Mouse (Mus musculus) limb, embryonic 14.5 days (tissue): ENCODE data around the gene Tacc2. TPM values are rescaled to one million over a fixed set of nuclear protein-coding genes. Genes with fewer than 3 reads are reported as not detected.

Source experiments
- ATAC-seq: fragments of 200-750 bp; cut with Nextera tagmentation; 2 replicates; pipeline ENCODE4 v1.8.0; 2017; ENCODE audit warnings: low read depth, moderate number of reproducible peaks, moderate TSS enrichment; ENCODE audit not compliant: low FRiP score
- DNase-seq: peaks from one replicate; pipeline ENCODE4 v3.0.0-alpha.2; 2015; ENCODE audit warnings: low spot score
- H3K27ac ChIP-seq: fragments of 300-500 bp; sonication (generic); replicated peaks from 2 replicates; pipeline ENCODE4 v1.5.1; 2014; ENCODE audit warnings: low read depth, mild to moderate bottlenecking, low read length, moderate library complexity, mixed read lengths
- H3K27me3 ChIP-seq: fragments of 300-500 bp; sonication (generic); 2 replicates; pipeline ENCODE4 v1.6.1; 2014; ENCODE audit warnings: low read length, mixed read lengths; ENCODE audit not compliant: control insufficient read depth, insufficient read depth
- H3K36me3 ChIP-seq: fragments of 300-500 bp; sonication (generic); 2 replicates; pipeline ENCODE4 v1.6.1; 2014; ENCODE audit warnings: mild to moderate bottlenecking, low read length, moderate library complexity, mixed read lengths; ENCODE audit not compliant: control insufficient read depth, insufficient read depth
- H3K4me1 ChIP-seq: fragments of 300-500 bp; sonication (generic); 2 replicates; pipeline ENCODE4 v1.6.1; 2014; ENCODE audit warnings: antibody characterized with exemption, low read length, mixed read lengths; ENCODE audit not compliant: control insufficient read depth, insufficient read depth
- H3K4me2 ChIP-seq: fragments of 300-500 bp; sonication (generic); replicated peaks from 2 replicates; pipeline ENCODE4 v1.6.1; 2014; ENCODE audit warnings: low read depth, mild to moderate bottlenecking, low read length, moderate library complexity; ENCODE audit not compliant: severe bottlenecking
- H3K4me3 ChIP-seq: fragments of 300-500 bp; sonication (generic); replicated peaks from 2 replicates; pipeline ENCODE4 v1.5.1; 2014; ENCODE audit warnings: low read length
- H3K9ac ChIP-seq: fragments of 300-500 bp; sonication (generic); 2 replicates; pipeline ENCODE4 v1.6.1; 2014; ENCODE audit warnings: mild to moderate bottlenecking, low read depth, low read length, moderate library complexity; ENCODE audit not compliant: severe bottlenecking
- H3K9me3 ChIP-seq: fragments of 300-500 bp; sonication (generic); 2 replicates; pipeline ENCODE4 v1.6.1; 2016; ENCODE audit warnings: low read length; ENCODE audit not compliant: control insufficient read depth
- POLR2A ChIP-seq: fragments of 200-500 bp; IDR thresholded peaks from 2 replicates; pipeline ENCODE4 v1.8.0; 2012; ENCODE audit warnings: inconsistent platforms, mild to moderate bottlenecking, moderate library complexity, borderline replicate concordance; ENCODE audit not compliant: insufficient read depth, insufficient read length; ENCODE audit errors: extremely low read depth
- WGBS: fragments of 180-500 bp; shearing (Covaris S2); extraction: QIAGEN DNeasy Blood & Tissue Kit; methylation state at CpG from one replicate; pipeline ENCODE4 v1.1.7; 2014; 5-methylcytosine and 5-hydroxymethylcytosine counted together
- polyA plus RNA-seq, 2 experiments: library from polyadenylated mRNA; depleted of rRNA in 1 of 2; stranded (reverse) in 1 of 2; unstranded in 1 of 2; fragments of >200 nt; fragmentation: Nextera tagmentation in 1 of 2; extraction: Ambion mirVana in 1 of 2; gene quantifications; 2 replicates each; pipeline versions ENCODE4 v1.2.1 to v1.2.3; 2012 to 2014

Gene Tacc2
- polyA plus RNA-seq, 2 experiments, result 38.2 to 49.1 TPM

DNA sequence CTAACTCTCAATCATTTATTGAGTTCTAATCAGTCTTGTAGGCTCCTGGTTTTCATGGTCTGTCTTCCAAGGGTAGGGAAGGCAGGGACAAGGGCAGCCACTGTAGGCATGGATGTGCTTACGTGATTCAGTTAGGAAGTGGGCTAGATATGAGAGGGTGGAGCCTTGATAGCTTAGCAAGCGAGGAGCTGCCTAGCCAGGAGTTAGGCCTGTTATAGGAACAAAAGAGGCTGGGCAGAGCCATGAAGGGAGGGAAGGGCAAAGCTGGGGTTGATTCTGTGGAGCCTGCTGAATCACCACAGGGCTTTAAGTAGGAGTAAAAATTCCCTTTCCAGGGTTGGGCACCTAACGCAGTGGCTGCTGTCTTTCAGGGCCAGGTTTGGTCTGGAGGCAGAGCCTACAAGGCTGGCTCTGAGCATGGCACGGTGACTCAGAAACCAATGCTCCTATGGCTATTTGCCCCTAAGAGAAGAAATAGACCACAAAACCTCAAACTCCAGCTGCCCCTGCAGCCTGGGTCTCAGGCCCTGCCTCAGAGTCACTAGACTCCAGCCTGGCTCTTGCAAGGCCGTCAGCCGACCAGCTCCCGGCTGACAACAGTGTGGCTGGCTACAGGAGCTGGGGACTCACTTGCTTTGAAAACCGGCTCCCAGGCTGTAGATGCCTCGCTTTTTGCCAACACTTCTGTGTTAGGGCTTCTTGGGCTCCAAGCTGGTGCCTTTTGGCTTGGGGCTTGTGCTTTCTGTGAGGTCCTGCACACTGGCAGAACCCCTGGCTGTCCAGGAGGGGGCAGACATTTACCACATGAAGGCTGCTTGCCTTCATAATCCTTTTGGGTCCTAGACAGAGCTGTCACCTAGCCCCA lies 96.2 kb downstream of the Tacc2 start:
- ATAC-seq (no peak; the same call in 1 of the 2 replicates), DNase-seq (peak; percentile 61)
- 78% methylated on average over 9 of the region's 9 CpGs for WGBS
- Histone ChIP-seq H3K4me1 (peaks cover 47% of the 10 kb centered on the region), H3K9me3 (no peaks in the 10 kb centered on the region), H3K9ac (no peak overlapping the region), H3K27ac (no peak overlapping the region), H3K4me2 (no peak overlapping the region), H3K27me3 (no peaks in the 10 kb centered on the region), H3K36me3 (peaks cover 9% of the 10 kb centered on the region; the same call in 1 of the 2 replicates), H3K4me3 (no peak overlapping the region)
- no peak for TF ChIP-seq POLR2A

DNA sequence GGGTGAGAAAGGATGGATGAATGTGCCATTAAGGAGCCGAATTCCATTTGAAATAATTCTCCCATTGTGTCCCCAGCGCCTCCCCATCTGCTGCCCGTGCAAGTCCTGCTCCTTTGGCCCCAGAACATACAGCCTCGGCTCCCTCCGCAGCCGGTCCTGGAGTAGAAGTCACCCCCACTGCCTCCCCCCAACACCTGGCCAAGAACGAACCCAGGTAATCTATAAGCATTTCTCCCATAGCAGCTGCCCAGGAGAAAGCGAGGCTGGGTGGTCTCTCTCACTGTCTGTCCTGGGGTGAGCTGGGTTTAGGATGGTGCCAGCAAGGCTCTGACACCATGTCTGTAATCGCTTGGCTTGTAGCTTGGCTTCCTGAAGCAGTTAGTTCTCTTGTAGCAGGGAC lies 97.3 kb downstream of the Tacc2 start:
- H3K27me3 ChIP-seq, result no peaks in the 10 kb centered on the region
- no peak overlapping the region for H3K27ac ChIP-seq
- no peak overlapping the region for H3K4me3 ChIP-seq
- WGBS, result 82% methylated on average over 9 of the region's 9 CpGs
- H3K9ac ChIP-seq, result no peak overlapping the region
- DNase-seq (no peak), ATAC-seq (no peak)
- H3K36me3 ChIP-seq, result peaks cover 9% of the 10 kb centered on the region; the same call in 1 of the 2 replicates
- no peak overlapping the region for H3K4me2 ChIP-seq
- no peak for TF ChIP-seq POLR2A
- peaks cover 36% of the 10 kb centered on the region for H3K4me1 ChIP-seq
- no peaks in the 10 kb centered on the region for H3K9me3 ChIP-seq

DNA sequence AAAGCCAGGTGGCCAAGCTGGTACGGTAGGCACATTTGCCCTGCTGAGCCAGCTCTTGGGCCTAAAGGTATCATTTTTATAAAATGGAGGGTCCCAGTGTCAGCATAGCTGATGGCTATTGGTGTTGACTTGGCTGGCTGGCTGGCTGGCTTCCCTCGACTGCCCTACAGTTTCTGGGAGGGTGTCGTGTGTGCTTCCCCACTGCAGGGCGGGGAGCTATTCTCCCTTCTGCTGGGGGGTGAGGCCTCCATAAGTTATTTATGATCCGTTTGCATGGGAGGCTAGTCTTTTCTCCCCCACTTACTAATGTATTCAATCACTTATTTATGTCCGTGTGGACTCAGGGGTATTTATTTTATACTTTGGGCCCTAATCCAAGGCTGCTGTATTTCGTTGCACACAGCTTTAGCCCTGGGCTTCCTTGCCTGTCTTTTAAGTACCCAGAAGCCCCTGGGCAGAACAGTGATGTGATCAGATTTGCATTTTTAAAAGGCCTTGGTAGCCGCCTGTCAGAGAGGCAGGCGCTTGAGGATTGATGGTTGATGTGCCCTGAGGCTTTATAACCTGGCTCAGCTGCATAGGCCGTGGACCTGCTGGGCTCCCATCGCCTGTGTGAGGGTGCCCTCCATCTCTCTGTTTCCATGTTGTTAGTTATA lies 99.8 kb downstream of the Tacc2 start:
- ATAC-seq, result no peak

DNA sequence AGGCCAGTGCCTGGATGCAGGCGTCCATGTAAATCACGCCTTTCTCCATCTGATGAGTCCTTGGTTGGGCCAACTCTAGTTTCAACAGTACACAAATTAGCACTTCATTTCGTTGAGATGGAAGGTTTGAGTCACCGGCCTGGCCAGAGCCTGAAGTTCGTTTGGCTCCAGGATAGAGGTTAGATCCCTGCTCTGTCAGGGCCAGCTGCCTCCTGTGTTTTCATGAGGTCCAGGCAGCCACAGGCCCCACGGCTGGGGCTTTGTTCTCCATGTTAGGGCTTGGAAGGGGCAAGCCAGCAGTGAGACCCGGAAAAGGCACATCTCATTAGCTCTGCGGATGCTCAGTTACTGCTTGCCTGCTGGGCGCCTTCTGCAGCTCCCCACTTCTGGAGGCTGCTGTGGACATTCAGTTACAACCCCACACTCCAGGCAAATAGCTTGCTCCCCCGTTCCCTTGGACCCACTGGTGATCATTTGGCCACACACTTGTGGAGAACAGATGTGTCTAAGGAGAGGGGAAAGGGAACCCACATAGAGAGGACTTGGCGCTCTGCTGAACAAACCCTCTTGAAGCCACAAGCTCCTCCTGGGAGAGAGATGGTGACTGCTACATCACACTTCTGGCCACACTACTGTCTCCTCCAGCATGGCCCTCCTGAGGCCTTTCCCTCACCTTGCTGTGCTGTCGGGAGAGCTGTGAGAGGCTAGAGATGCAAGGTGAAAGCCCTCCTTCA lies 100.5 kb downstream of the Tacc2 start:
- H3K4me1 ChIP-seq, result peaks cover 18% of the 10 kb centered on the region
- H3K27ac ChIP-seq, result peak overlapping the region; percentile 40; the same call in 1 of the 2 replicates
- TF ChIP-seq POLR2A, result no peak
- ATAC-seq, result no peak
- no peak overlapping the region for H3K9ac ChIP-seq
- H3K4me3 ChIP-seq, result no peak overlapping the region
- H3K36me3 ChIP-seq, result peaks cover 9% of the 10 kb centered on the region; the same call in 1 of the 2 replicates
- no peaks in the 10 kb centered on the region for H3K27me3 ChIP-seq
- WGBS, result 54% methylated on average over 12 of the region's 12 CpGs
- H3K4me2 ChIP-seq, result no peak overlapping the region
- no peaks in the 10 kb centered on the region for H3K9me3 ChIP-seq
- peak; percentile 20 for DNase-seq

More for the DNA sequence above, 99.8 kb downstream of the Tacc2 start:
- TF ChIP-seq POLR2A, result no peak
- Histone ChIP-seq H3K27me3 (no peaks in the 10 kb centered on the region), H3K4me1 (peaks cover 18% of the 10 kb centered on the region), H3K4me3 (no peak overlapping the region), H3K27ac (peak overlapping the region; percentile 40), H3K36me3 (peaks cover 9% of the 10 kb centered on the region; the same call in 1 of the 2 replicates), H3K9me3 (no peaks in the 10 kb centered on the region), H3K9ac (no peak overlapping the region), H3K4me2 (no peak overlapping the region)
- peak; percentile 19 for DNase-seq
- 25% methylated on average over 11 of the region's 11 CpGs for WGBS

DNA sequence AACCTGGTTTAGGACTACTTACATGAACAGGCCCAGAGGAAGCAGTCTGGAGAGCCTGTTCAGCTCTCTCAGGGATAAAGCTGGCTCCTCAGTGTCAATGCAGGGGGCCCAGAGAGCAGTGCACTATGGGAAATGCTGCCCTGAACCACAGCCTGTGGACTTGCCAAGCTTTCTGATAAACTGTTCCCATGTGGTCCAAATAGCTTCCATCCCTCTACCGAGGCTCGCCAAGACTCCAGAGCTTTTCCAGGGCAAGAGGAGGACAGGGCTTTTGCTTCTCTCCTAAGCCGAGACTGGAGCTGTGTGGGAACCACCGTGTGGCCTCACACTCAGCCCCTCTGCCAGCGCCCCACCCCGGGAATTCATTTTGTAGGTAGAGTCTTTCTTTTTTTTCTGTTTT lies 101.2 kb downstream of the Tacc2 start:
- Histone ChIP-seq H3K36me3 (peaks cover 9% of the 10 kb centered on the region; the same call in 1 of the 2 replicates), H3K4me3 (no peak overlapping the region), H3K4me2 (no peak overlapping the region), H3K27me3 (no peaks in the 10 kb centered on the region), H3K9me3 (no peaks in the 10 kb centered on the region), H3K4me1 (peaks cover 18% of the 10 kb centered on the region), H3K9ac (no peak overlapping the region), H3K27ac (no peak overlapping the region)
- ATAC-seq (no peak), DNase-seq (peak; percentile 64)
- no peak for TF ChIP-seq POLR2A
- 68% methylated on average over 6 of the region's 6 CpGs for WGBS
